Mouse (Mus musculus): ENCODE measurements around the gene Gm1043. TPM values are rescaled to one million over a fixed set of nuclear protein-coding genes. Genes with fewer than 3 reads are reported as not detected.

Gene Gm1043
- polyA plus RNA-seq, 1 experiment: 10.7 TPM

GRCm38 (mm10) chr5:37049111-37049510, 36.1 kb upstream of the Gm1043 start:
- TF ChIP-seq CTCF (IDR thresholded peaks at IDR 0.05; ENCODE audit: borderline replicate concordance, extremely low read depth, insufficient read depth, insufficient read length) (no peak), POLR2A (IDR thresholded peaks at IDR 0.05; ENCODE audit: borderline replicate concordance, extremely low read depth, insufficient read depth, insufficient read length, poor library complexity, severe bottlenecking) (no peak)
- no peak for DNase-seq (ENCODE audit: low read depth)

GRCm38 (mm10) chr5:37050521-37051373, 34.4 kb upstream of the Gm1043 start:
- DNase-seq (ENCODE audit: low read depth): no peak
- TF ChIP-seq CTCF (IDR thresholded peaks at IDR 0.05; ENCODE audit: borderline replicate concordance, extremely low read depth, insufficient read depth, insufficient read length) (no peak), POLR2A (IDR thresholded peaks at IDR 0.05; ENCODE audit: borderline replicate concordance, extremely low read depth, insufficient read depth, insufficient read length, poor library complexity, severe bottlenecking) (no peak)

GRCm38 (mm10) chr5:37051374-37052100, 33.6 kb upstream of the Gm1043 start:
- DNase-seq (ENCODE audit: low read depth): no peak
- TF ChIP-seq POLR2A (IDR thresholded peaks at IDR 0.05; ENCODE audit: borderline replicate concordance, extremely low read depth, insufficient read depth, insufficient read length, poor library complexity, severe bottlenecking) (no peak), CTCF (IDR thresholded peaks at IDR 0.05; ENCODE audit: borderline replicate concordance, extremely low read depth, insufficient read depth, insufficient read length) (no peak)

GRCm38 (mm10) chr5:37052846-37053245, 32.3 kb upstream of the Gm1043 start:
- TF ChIP-seq POLR2A (IDR thresholded peaks at IDR 0.05; ENCODE audit: borderline replicate concordance, extremely low read depth, insufficient read depth, insufficient read length, poor library complexity, severe bottlenecking) (no peak), CTCF (IDR thresholded peaks at IDR 0.05; ENCODE audit: borderline replicate concordance, extremely low read depth, insufficient read depth, insufficient read length) (no peak)
- peak; percentile 60 for DNase-seq (ENCODE audit: low read depth)

GRCm38 (mm10) chr5:37055789-37056188, 29.4 kb upstream of the Gm1043 start:
- TF ChIP-seq POLR2A (IDR thresholded peaks at IDR 0.05; ENCODE audit: borderline replicate concordance, extremely low read depth, insufficient read depth, insufficient read length, poor library complexity, severe bottlenecking) (no peak), CTCF (IDR thresholded peaks at IDR 0.05; ENCODE audit: borderline replicate concordance, extremely low read depth, insufficient read depth, insufficient read length) (no peak)
- DNase-seq (ENCODE audit: low read depth): no peak

- no peak for DNase-seq (ENCODE audit: low read depth)
- TF ChIP-seq POLR2A (IDR thresholded peaks at IDR 0.05; ENCODE audit: borderline replicate concordance, extremely low read depth, insufficient read depth, insufficient read length, poor library complexity, severe bottlenecking): no peak
- no peak for TF ChIP-seq CTCF (IDR thresholded peaks at IDR 0.05; ENCODE audit: borderline replicate concordance, extremely low read depth, insufficient read depth, insufficient read length)
Measured at GRCm38 (mm10) chr5:37056471-37056870, 28.7 kb upstream of the Gm1043 start.

GRCm38 (mm10) chr5:37061612-37062011, 23.6 kb upstream of the Gm1043 start:
- TF ChIP-seq CTCF (IDR thresholded peaks at IDR 0.05; ENCODE audit: borderline replicate concordance, extremely low read depth, insufficient read depth, insufficient read length) (no peak), POLR2A (IDR thresholded peaks at IDR 0.05; ENCODE audit: borderline replicate concordance, extremely low read depth, insufficient read depth, insufficient read length, poor library complexity, severe bottlenecking) (no peak)
- DNase-seq (ENCODE audit: low read depth): no peak

GRCm38 (mm10) chr5:37064454-37065449, 20.4 kb upstream of the Gm1043 start:
- peak; percentile 95 for DNase-seq (ENCODE audit: low read depth)
- TF ChIP-seq POLR2A (IDR thresholded peaks at IDR 0.05; ENCODE audit: borderline replicate concordance, extremely low read depth, insufficient read depth, insufficient read length, poor library complexity, severe bottlenecking) (no peak), CTCF (IDR thresholded peaks at IDR 0.05; ENCODE audit: borderline replicate concordance, extremely low read depth, insufficient read depth, insufficient read length) (no peak)

GRCm38 (mm10) chr5:37066703-37067568, 18.2 kb upstream of the Gm1043 start:
- no peak for TF ChIP-seq CTCF (IDR thresholded peaks at IDR 0.05; ENCODE audit: borderline replicate concordance, extremely low read depth, insufficient read depth, insufficient read length)
- TF ChIP-seq POLR2A (IDR thresholded peaks at IDR 0.05; ENCODE audit: borderline replicate concordance, extremely low read depth, insufficient read depth, insufficient read length, poor library complexity, severe bottlenecking): no peak

GRCm38 (mm10) chr5:37073660-37074059, 11.5 kb upstream of the Gm1043 start:
- TF ChIP-seq POLR2A (IDR thresholded peaks at IDR 0.05; ENCODE audit: borderline replicate concordance, extremely low read depth, insufficient read depth, insufficient read length, poor library complexity, severe bottlenecking): no peak
- no peak for TF ChIP-seq CTCF (IDR thresholded peaks at IDR 0.05; ENCODE audit: borderline replicate concordance, extremely low read depth, insufficient read depth, insufficient read length)
- DNase-seq (ENCODE audit: low read depth): no peak

More at GRCm38 (mm10) chr5:37066703-37067568, 18.2 kb upstream of the Gm1043 start:
- DNase-seq (ENCODE audit: low read depth): no peak

Data from brain, embryonic 14.5 days (tissue).